Mouse (Mus musculus) large intestine, adult 2 months (tissue): ENCODE measurements around the gene Cbr1. TPM values are rescaled to one million over a fixed set of nuclear protein-coding genes. Genes with fewer than 3 reads are reported as not detected.

Experiments used
- DNase-seq: peaks from one replicate; pipeline ENCODE4 v3.0.0-alpha.2; 2012; ENCODE audit warnings: low read depth, low spot score
- WGBS: fragments of 180-500 bp; shearing (Covaris S2); methylation state at CpG from one replicate; pipeline ENCODE4 v1.1.7; 2018; 5-methylcytosine and 5-hydroxymethylcytosine counted together
- polyA plus RNA-seq: library from polyadenylated mRNA; depleted of rRNA; stranded (reverse); fragments of >200 nt; gene quantifications from 2 replicates; pipeline ENCODE4 v1.2.3, GENCODE M21; 2012; rRNA removed

Cbr1 gene
- 82.4 and 167 TPM in 2 replicates for polyA plus RNA-seq

GRCm38 (mm10) chr16:93605553-93605952 lies at the start of gene Cbr1:
Gene Cbr1, plus strand, starts transcription at chr16:93605853.
- WGBS = 78% methylated on average over 4 of the region's 4 CpGs
- no peak for DNase-seq

DNA sequence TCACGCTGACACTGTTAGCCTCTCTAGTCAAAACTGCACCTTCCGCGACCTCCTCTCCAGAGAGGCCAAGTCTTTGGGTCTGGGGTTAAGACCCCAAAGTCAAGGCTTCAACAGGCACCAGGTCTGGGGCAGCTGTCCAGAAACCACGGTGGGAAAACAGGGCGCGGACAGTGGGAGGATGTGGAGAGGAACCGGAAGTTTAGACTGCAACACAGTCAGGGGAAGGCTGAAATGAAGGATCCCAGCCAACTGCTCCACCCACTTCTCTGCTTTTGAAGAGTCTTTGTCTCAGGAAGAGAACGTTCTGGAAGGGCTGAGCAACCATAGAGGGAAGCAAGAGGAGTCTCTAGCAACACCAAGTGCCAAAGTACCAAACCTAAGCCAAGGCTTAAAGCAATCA lies 48.0 kb upstream of the Cbr1 start:
- 50% methylated on average over 8 of the region's 8 CpGs for WGBS
- no peak for DNase-seq

- 44% methylated on average over 12 of the region's 12 CpGs for WGBS
- no peak for DNase-seq
These were observed 47.2 kb upstream of the Cbr1 start for GRCm38 (mm10) chr16:93558499-93558898.

DNA sequence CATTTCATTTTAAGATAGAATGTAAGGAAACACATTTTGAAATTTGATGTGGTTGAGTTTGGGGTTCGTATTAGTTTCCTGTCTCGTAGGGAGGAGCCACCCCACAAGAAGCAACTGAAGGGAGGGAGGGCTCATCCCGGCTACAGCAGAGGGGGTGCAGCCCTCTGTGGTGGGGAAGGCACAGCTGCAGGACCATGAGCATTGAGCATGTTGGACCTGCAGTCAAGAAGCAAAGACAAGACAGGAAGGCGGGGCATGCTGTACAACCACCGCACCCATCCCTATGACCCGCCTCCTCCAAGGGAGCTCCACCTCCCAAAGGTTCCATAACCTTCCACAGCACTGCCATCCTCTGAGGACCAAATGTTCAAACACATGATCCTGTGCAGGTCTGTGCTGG lies 33.3 kb upstream of the Cbr1 start:
- 88% methylated on average over 6 of the region's 6 CpGs for WGBS
- no peak for DNase-seq

- 95% methylated on average over 5 of the region's 5 CpGs for WGBS
- no peak for DNase-seq
These were observed 32.2 kb upstream of the Cbr1 start for GRCm38 (mm10) chr16:93573434-93573833.

- 67% methylated on average over 18 of the region's 18 CpGs for WGBS
- no peak for DNase-seq
These were observed 31.0 kb upstream of the Cbr1 start for GRCm38 (mm10) chr16:93574521-93575191.

DNA sequence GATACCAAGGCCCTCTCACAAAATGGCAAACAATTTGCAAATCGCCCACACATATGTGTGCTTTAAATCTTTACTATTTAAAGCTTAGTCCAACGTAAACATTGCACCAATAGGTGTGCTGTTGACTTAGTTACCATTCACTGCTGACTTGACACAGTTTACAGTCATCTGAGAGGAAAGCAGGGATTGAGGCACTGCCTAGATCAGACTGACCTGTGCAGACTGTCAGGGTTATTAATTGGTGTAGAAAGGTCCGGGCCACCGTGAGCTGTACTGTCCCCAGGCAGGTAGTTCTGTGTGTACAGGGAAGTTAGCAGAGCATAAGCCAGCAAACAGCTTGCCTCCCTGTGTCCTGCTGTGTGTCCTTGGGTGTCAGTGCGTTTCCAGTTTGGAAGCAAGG lies 30.1 kb upstream of the Cbr1 start:
- 47% methylated on average over 5 of the region's 5 CpGs for WGBS
- no peak for DNase-seq

DNA sequence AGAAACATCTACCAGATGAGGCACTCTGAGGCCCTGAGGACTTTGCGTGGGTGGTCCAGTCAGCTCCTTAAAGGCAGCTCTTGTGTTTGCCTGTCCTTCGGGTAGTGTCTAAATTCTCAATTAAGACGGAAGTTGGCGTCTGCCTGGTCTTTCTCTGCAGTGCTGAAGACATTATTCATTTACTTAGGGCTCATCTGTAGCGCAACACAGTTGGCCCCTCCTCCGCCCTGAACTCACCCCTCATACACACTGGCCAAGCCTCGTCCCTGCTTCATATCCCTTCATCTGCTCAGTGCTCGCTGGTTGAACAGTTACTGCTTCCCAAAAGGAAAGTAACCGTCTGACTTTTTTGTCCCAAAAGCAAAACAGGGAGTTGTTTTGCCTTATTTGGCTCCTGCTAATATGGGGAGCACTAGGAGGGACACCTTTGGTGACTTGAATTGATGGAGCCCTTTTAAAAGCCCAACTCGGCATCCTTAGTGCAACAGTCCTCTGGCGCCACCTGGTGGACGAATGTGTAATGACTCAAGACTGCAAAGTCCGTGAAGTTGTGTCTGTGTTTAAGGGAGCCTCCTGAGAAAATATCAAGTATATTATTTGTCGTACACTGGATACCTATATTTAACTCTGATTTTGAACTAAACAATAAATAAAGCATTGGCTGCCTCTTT lies 29.1 kb upstream of the Cbr1 start:
- peak; percentile 42 for DNase-seq
- 35% methylated on average over 14 of the region's 14 CpGs for WGBS

DNA sequence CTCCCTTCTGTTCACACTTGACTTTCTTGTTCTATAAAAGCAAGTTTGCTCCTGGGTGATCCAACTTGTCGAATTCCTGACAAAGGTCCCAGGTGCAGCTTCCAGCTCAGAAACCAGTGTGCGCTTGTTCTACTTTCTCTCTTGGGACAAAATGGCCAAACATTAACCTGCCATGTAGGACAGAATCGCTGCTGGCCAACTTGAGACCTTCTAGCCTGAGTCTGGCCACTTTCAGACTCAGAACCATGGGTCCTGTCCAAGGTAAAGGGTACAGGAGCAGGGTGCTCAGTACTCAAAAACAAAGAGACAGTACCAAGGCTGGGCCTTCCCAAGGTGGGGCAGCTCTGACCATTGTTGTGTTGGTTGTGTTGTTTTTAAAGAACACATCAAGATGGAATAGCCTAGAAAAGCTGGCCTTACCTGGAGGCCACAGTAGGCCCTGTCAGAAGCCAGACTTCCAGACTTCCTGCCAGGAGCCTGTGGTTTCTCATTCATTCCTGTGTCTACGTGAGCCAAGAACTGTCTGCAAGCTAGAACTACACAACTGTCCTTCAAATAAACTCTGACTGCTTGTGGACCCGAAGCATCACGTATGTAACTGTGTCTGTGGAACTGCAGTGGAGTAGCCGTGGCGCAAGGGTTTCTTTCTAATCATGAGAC lies 27.2 kb upstream of the Cbr1 start:
- DNase-seq = no peak
- WGBS = 89% methylated on average over 8 of the region's 8 CpGs

- WGBS = 77% methylated on average over 6 of the region's 6 CpGs
- DNase-seq = no peak
These were observed 24.5 kb upstream of the Cbr1 start for GRCm38 (mm10) chr16:93581125-93581524.

DNA sequence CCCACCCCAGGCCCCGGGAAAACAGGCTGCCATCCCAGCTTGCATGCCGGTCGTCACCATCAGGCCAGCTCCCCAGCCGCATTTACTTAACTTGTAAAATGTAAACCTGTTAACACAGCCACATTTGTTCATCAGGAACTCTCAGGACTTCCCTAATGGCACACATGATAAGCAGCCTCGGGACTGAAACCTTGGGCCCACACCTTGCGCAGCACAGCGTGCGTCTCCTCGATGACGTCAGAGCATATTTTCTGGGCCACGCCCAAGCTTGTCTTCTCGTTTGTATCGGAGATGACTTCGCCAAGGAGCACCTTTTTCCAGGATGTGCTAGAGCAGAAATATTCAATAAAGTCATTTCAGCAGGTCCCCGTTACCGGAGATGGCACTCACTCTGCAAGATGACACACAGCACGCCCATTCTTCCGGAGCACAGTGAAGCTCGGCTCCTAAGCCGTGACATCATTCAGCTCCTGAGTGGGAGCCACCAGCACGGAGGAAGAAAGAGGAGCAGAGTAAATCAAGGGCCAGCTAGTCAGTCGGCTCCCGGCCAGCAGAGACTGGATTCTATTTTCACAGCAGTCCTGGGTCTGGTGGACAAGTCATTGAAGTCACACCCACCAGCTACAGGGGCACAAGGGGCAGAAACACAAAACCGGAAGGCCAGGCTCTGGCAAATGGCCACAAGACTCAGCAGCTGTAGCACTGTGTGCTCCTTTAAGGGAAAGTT lies 20.5 kb upstream of the Cbr1 start:
- 75% methylated on average over 24 of the region's 24 CpGs for WGBS
- DNase-seq = no peak

DNA sequence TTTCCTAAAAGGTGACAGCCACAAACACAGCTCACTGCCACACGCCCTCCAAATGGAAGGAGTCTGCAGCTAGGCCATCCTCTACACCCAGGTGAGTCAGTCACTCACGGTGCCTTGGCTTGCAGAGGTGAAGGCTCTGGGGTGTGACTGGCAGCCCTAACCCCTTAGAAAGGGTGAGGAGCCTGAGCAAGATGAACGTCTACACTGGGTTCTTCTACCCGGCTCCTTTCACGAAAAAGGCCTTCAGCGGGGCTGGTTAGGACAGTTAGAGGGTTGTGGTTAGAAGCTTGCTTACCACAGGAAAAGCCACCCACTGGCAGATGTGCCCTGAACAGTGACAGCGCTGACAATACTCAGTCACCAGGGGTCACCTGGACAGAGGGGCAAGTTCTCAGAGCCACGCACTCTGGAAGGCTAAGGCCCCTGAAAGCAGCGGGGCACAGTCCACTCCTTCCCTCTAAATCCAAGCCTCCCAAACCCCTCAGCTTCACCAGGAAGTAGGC lies 19.9 kb upstream of the Cbr1 start:
- DNase-seq = no peak
- 83% methylated on average over 9 of the region's 9 CpGs for WGBS

DNA sequence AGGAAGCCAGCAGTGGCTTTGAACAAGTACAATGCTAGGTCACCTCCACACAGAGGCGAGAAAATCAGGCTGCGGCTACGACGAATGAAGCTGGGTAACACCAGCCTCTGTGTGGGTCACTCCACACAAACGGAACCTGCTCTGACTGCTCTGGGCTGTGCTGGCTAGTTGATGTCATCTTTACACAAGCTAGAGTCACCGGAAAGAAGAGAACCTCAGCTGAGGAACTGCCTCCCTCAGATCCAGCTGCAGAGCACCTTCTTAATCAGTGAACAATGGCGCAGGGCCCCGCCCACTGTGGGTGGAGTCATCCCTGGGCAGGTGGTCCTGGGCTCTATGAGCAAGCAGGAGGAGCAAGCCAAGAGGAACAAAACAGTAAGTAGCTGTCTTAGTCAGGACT lies 19.3 kb upstream of the Cbr1 start:
- 81% methylated on average over 8 of the region's 8 CpGs for WGBS
- no peak for DNase-seq

DNA sequence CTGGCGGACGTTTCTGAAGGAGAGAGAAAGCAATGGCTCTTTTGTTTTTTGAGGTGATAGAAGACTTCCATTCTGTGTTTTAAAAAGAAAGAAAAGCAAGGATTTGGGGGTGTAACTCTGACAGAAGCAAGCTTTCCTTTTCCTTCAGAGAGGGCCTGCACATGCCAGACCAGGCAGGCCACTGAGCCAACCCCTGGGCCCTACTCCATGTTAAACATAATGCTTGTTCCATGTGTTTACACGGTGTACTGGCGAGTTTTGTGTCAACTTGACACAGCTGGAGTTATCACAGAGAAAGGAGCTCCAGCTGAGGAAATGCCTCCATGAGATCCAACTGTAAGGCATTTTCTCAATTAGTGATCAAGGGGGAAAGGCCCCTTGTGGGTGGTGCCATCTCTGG lies 17.4 kb upstream of the Cbr1 start:
- WGBS = 67% methylated on average over 4 of the region's 4 CpGs
- no peak for DNase-seq

DNA sequence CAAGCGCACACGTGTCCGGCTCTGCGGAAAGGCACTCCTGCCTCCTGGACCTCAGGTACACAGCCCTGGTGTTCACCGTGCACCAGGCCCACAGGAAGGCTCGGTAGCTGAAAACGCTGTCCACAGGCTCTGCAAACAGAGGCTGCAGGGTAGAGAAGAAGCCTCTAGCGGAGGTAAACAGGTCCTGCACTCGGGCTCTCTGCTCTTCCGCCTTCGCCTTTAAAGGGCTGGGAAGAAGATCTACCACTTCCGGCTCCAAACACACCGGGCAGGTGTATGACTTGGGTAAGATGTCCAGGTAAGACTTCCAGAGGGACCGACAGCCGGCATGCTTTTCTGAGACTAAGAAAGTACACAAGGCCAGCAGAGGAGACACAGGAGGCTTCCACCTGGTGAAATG lies 14.7 kb upstream of the Cbr1 start:
- no peak for DNase-seq
- 86% methylated on average over 15 of the region's 15 CpGs for WGBS

DNA sequence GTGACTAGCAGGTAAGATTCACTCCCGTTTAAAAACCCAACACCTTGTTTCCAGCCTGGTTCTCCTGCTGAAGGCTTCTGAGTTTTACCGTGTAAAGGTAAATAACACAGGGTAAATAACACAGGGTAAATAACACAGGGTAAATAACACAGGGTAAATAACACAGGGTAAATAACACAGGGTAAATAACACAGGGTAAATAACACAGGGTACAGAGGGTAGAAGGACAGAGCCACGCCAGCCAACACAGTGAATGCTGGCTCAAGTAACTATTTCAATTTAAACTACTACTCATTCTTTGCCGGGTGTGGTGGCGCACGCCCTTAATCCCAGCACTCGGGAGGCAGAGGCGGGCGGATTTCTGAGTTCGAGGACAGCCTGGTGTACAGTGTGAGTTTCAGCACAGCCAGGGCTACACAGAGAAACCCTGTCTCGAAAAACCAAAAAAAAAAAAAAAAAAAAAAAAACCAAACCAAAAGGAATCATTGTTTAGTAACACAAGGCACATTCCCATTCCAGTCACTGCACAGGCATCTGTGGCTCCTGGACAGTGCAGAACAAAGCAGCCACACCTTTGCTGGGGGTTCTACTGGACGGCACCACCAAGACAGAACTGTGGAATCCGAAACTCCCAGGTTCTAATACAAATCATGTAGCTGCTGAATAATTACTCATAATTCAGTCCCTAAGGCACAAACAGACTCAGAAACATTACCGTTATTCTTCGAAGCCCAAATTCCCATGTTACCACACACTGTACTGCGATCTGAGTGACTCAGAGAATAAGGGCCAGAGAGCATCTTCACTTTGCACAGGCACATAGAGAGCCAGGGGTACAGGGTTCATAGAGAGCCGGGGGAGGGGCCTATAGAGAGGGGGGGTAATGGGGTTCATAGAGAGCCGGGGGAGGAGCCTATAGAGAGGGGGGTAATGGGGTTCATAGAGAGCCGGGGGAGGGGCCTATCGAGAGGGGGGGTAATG lies 13.9 kb upstream of the Cbr1 start:
- WGBS = 82% methylated on average over 20 of the region's 20 CpGs
- DNase-seq = no peak

- DNase-seq = no peak
These were observed 12.9 kb upstream of the Cbr1 start for GRCm38 (mm10) chr16:93592711-93593110.

DNA sequence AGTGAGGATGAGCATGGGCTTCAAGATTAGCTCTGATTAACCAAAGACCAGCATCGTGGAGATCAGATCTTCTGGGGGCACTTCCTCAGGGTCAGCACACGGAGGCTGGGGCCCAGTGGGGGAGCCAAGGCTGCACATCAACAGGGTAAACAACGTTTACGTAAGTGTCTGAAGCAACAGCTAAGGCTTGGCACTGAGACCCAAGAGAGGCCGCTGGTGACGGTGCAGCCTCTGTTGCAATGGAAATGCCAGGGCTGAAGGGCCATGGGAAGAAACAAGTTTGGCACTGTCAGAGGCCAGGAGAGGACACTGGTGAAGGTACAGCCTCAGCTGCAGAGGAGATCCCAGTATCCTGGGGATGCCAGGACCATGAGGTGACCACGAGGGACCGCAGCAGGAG lies 12.2 kb upstream of the Cbr1 start:
- 90% methylated on average over 8 of the region's 8 CpGs for WGBS
- no peak for DNase-seq

More at GRCm38 (mm10) chr16:93592711-93593110, 12.9 kb upstream of the Cbr1 start:
- 95% methylated on average over 3 of the region's 3 CpGs for WGBS

DNA sequence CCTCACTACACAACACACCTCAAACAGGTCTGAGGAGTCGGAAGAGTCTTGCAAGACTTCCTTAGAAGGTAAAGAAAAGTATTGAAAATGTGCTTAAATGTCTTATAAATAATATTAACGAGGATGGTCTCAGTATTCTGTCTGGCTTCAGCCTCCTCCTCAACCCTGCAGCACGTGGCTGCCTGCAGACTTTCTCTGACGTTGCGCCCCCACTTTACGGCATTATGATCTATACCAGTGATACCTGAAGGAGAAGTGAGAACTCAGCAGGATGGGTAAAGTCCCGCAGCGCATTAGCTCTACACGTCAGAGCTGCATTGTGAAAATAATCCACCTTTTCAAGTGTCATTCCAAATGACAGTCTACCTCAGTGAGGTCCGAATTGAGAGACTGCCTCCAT lies 11.2 kb upstream of the Cbr1 start:
- DNase-seq = no peak
- 93% methylated on average over 10 of the region's 10 CpGs for WGBS
